Mouse (Mus musculus): ENCODE measurements at regions not wholly inside any gene's neighbourhood (a gene's known extent, or its start where the extent isn't known, plus 50 kb on each side); places are given as distances from the start of the nearest gene placed in this dataset.

DNA sequence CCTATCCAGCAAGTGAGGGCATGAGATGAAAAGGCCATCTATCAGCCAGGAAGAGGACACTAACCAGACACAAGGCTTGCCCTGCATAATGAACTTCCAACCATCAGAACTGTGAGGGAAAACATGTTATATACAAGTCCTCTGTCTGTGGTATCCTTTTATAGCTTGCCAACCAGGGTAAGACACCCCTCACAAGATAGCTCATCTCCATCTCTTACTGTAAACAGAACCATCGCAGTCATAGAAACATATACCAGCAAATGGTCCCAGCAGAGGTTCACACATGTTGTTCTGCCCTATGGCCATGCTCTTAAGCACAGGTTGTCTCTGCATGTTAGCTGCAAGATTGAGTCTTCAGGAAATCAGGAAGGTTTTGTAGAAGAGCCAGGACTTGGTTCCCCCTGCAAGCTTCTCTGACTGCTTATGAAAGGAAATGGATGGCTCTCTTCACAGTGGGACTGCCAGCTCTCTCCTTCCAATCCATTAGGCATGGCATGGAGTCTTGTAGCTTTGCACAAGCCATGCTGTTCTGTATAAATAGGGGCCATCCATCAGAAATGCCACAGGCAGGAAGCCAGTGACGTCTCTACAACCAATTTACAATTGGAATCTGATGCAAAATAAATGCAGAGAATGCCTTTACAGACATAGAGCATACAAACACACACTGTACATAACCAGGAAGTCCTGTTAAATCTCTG, 1514.0 kb upstream of the Lrrc6 start:
- ATAC-seq (ENCODE audit: low TSS enrichment), result no peak

DNA sequence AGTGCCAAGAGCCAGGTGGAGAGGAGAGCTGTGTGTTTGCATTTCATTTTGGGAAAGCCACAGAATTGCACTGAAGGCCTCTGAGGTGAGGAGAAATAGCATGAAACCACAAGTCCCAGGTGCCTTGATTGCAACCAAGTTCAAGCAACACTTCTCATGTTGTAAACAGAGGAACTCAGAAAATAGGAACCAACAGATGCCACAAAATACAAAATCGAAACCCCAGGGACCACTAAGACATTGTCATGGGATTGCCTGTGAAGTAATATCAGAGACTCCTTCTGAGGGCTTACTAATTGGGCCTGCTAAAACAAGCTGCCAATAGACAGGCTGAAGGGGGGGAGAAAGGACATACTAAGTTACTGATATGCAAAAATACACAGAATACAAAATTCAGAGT, 1510.5 kb upstream of the Lrrc6 start:
- no peak for ATAC-seq (ENCODE audit: low TSS enrichment)

DNA sequence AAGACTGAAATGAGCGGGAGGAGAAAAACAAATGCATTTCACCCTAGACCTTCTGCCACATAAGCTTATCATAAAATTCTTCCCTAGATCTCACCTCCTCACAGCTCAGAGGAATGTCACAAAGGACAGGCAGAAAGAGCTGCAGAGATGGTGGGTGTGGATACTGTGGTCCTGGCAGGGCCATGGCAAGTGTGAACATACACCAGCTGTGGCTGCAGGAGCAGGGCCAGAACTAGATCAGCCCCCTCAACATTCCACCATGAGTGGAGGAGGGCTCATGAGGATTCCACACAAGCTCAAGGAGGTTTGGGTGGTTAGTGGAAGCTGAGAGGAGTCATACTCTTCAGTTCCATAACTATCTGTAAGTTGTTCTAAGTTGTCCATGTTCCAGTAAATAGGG, 1509.5 kb upstream of the Lrrc6 start:
- peak; percentile 57 for ATAC-seq (ENCODE audit: low TSS enrichment)

DNA sequence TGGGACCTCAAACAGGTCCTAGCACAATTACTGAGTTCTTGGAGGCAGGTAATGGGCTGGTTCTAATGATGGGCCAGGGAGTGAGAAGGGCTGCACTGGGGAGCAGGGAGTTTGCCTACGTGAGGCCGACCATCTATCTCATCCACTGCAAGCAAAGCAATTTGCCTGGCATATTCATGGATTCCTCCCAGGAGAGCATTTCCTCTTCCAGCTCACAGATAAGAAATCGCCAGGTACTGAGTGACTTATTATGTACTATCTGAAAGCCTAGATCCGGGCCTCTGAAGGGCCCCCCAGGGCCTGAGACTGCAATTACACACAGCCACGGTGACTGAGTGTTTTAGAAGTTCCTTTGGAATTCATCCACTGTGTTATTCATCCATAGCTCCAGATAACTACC, 1504.1 kb upstream of the Lrrc6 start:
- no peak for ATAC-seq (ENCODE audit: low TSS enrichment)

DNA sequence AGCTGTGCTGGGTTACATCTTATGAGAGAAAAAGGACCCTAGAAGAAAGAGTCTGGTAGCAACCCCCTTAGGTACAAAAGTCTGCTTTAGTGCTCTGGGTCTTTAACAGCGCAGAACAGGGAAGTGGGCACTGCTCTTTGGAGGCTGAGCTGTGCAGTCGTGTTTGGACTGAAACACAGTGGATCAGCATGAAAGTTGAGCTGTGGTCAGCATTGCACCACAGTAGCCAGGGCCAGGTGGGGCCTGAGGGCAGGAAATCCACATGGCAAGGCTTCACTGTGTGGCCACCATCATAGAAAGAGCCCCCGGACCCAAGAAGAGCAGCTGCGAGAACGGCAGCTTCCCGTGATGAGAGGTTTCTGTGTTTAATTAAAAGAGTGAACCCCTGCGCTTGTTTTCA, 1495.8 kb upstream of the Lrrc6 start:
- ATAC-seq (ENCODE audit: low TSS enrichment), result no peak

DNA sequence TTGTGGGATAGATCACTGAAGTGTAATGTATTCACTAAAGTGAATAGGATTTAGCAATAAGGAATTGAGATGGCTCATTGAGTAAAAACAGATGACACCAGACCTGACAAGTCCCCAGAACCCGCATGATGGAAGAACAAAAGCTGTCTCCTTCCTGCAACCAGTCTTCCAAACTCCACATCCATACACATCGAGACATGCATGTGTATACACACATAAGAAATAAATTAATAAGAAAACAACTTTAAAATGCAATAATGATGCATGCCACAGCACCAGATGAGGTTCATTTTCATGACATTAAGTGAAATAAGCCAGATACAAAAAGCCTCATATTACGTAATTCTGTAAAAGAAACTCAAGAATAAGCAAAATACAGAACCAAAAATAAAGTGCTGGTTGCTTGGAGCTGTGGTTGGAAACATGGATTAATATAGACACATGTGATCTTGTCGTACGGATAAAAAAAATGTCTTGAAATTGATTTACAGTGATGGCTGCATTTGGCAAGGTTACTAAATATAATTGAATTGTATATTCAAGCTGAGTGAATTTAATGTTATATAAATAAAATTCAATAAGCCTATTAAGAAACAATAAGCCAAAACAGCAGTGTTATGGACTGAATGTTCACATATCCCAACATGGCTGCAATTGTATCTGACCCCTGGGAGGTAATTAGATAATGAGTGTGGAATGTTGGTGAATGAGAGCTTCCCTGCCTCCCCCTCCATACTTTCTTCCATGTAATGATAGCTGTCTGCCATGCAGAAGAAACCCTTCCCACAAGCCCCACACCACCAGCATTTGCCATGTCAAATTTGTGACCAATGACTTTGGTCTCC, 1488.9 kb upstream of the Lrrc6 start:
- ATAC-seq (ENCODE audit: low TSS enrichment), result no peak

DNA sequence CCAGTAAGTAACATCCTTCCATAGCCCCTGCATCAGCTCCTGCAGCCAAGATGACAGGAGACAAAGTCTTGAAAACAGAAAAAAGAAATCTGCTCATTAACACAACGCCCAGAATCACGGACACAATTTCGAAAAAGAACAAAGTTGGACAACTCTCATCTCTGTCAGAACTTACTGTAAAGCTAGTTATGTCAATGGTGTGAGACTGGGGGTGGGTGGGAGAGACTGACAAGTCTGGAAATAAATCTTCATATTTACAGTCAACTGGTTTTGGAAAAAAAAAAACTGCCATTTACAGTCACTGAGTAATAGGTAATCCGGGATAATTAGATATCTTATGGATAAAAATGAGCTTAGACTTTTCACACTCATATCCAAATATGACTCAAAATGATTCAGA, 1487.2 kb upstream of the Lrrc6 start:
- ATAC-seq (ENCODE audit: low TSS enrichment), result peak; percentile 50

DNA sequence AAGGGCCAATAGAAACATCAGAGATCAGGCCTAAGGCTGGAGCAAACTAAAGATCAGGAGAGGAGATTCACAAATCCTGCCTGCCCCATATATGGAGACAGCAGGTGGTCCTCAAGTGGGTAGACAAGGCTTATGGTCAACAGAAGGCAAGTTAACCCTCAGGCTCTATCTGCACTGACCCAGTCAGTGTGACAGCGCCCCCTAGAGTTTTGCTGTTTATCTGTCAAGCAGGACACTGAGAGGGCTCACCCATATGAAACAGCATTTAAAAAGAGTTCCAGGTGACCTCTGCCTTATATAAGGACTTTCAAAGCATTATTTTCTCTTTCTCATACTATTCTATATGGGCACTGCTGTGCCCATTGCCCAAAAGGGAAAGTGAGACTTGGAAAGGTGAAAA, 1482.5 kb upstream of the Lrrc6 start:
- no peak for ATAC-seq (ENCODE audit: low TSS enrichment)

DNA sequence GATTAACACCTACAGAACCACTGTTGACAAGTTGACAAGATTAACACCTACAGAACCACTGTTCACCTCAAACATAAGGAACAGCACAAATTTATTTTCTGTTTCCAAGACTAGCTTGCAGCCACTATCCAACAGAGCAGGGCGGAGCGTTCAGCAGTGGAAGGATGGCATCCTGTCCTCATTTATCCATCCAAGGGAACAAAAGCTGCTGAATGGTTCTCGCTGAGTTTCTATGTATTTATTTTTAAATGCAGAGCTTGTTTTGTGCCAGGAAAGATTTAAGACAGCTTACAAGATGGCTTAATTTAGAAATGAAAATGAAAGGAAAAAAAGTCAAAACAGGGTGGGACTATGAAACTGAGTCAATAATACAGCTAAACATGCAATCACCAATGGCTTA, 1481.2 kb upstream of the Lrrc6 start:
- ATAC-seq (ENCODE audit: low TSS enrichment), result peak; percentile 87

DNA sequence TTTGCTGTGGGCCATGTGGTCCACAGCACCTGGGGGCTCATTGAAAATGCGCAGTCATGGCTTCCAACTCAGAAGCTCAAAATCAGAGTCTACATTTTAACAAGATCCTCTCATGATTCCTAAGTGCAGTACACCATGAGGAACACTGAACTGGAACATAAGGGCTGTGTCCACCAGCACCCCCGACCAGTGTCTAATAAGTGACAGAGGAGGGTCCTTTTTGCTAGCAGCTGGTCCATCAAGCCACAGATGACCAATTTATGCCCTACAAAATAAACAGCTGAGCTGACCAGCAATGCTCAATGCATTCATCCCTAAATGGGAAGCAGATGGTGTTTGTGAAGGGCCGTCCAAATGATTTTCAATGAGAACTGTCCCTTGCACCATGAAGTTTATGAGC, 1478.7 kb upstream of the Lrrc6 start:
- ATAC-seq (ENCODE audit: low TSS enrichment), result no peak

DNA sequence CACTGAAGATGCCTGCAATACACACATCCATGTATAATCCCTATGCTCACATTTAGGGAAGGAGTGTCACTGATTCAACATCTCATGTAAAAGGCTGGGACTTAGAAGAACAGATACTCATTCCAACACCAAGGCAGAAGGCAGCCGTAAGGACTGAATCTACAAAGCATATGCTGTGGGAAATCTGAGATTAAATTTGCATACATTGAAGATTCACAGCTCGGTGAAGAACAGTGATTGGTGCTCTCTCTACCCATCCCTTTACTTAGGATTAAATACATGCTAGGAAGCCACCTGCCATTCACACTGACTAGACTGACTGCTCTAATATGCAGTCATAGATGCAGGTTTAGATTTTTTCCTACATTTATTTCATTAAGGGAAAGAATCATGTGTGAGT, 1476.5 kb upstream of the Lrrc6 start:
- ATAC-seq (ENCODE audit: low TSS enrichment), result peak; percentile 66

DNA sequence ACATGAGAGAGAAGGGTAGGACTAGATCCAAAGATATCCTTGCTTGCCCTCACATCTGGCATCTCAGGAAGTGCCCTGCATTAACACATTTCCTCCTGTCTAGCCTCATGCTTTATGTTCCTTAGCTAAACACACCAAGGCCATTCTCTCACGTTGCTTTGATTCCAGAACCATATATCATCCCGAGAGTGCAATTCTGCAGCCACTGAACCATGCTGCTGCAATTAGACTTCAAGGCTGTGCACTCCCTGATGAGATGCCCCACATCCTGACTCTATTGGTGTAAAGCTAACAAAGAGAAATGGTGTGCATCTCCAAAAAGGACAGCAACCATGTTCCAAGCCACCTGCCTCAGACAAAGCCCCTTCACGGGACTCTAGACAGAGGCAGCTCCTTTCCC, 1471.3 kb upstream of the Lrrc6 start:
- ATAC-seq (ENCODE audit: low TSS enrichment), result no peak

DNA sequence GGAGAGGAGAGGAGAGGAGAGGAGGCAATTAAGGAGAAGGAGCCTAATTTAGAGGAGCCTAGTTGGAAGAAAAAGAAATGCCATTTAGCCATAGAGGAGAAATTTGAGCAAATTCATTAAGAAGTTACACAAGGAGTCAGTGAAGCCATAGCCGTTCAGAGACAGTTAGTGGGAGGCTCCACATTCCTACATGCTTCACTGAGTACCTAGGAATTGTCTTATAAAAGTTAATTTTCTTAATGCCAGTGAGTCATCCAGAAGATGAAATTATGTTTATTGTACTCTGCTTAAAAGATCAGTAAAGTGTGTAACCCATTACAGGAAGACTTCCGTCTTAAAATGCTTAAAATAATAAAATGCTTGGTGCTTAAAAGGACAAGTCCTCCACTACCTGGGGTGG, 1453.5 kb upstream of the Lrrc6 start:
- ATAC-seq (ENCODE audit: low TSS enrichment), result no peak

DNA sequence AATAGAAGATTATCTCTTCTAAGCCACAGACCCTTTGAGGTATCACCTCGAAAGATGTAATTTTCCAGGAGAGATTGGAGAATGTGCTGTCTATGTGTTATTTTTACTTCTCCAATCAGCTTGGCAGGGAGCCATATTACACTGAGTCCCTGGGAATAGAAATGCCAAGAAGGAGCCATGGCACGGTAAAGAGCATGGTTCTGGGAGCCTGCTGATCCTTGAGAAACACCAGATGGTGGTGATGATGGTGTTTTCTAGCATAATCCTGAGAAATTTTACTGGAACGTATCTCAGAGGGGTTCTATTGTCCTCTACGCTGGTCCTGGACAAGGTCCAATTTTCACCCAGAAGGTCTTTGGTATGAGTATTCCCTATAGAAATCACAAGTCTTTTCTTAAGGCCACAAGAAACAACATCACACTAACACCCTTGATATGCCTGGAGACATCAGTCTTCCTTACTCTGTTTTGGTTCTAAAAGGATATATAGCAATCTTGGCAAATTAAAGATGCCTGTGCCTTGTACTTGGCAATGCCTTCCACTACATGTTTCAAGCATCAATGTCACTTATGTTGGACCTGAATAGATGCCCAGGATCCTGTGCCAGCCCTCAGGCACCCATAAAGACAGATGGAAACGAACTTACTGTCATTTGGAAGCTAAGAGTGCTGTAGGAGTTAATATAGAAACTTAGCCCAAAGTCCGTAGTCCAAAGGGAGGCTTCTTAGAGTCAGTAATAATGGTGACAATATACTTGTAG, 1449.8 kb upstream of the Lrrc6 start:
- peak; percentile 73 for ATAC-seq (ENCODE audit: low TSS enrichment)

DNA sequence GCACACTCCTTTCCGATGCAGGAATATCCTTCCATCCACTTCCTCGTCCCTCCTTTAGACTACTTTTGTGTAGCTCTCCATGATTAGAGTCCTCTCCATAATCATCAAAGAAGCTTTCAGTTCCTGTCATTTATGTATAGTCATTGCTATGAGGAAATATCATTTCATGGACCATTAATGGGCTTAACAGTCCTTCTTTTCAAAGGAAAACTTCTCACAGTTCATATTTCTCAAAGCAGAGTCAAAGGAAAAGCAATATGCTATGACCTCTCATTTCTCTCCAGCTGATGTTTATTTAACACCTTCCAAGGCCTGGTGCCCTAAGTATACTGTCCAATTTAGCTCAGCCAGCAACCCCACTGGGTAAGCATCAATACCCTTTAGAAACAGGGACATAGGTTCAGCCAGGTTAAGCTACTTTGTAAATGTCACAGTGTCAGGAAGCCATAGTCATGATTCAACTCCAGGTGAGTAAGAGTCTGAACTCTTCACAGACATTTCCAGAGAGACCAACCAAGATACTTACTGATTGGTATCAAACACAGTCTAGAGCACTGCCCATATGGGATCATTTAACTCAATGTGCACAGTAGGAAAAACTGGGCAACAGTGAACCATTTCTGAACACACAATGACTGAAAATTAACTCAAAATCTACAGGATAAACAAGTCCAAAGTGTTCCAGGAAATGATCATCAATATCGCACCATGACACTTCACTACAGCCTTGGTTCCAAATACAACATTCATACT, 1443.8 kb upstream of the Lrrc6 start:
- no peak for ATAC-seq (ENCODE audit: low TSS enrichment)

DNA sequence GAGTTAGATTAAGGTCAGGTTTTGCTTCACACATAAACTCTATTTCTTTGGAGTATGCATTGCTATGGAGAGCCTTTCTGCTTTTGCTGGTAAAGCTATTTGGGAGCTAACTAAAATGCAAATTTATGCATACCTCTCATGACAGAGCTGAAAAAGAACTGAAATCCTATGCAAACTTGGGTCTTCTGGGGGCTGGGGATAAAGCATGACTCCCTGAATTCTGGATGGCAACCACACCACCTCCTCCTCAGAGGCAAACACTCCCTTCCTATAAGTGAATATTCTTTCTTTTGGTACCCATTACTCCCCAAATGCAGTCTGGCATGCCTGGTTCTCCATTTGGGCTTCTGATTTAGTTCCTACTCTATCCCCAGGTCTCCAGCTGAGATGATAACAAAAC, 1442.3 kb upstream of the Lrrc6 start:
- ATAC-seq (ENCODE audit: low TSS enrichment), result peak; percentile 98

DNA sequence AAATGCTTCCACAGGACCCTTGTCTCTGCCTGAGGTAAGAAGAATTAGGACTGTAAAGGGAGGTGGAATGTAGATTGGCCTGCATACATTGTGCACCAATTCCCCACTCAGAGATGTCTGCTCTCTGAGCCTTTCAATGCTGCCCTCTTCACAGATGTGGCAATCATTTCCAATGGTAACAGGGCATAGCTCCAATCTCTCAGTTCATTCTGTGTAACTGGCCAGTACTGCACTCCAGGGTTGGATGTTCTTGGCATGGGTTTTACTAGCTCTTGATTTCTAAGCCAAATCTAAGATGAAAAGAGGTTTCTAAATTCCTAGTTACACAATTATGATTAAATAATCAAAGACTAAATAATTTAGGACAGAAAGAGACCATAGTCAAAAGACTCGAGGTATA, 1439.8 kb upstream of the Lrrc6 start:
- ATAC-seq (ENCODE audit: low TSS enrichment), result no peak

DNA sequence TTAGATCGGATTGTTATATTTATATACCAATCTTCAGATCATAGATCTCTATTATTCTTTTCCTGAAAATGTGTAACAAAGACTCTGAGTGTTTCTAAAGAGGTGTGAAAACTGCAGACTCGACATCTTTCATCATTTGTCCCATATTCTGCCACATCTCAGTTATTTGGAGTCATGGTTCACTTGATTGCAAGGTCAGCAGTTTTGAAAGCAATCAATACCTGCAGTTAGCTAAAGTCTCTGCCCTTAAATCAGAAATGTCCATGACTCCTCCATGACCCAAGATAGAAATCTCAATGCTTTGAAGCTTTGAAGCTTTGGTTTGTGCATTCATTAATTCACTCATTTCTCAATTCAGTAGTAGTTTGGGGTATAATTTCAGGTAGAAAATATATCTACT, 1424.2 kb upstream of the Lrrc6 start:
- ATAC-seq (ENCODE audit: low TSS enrichment), result no peak

DNA sequence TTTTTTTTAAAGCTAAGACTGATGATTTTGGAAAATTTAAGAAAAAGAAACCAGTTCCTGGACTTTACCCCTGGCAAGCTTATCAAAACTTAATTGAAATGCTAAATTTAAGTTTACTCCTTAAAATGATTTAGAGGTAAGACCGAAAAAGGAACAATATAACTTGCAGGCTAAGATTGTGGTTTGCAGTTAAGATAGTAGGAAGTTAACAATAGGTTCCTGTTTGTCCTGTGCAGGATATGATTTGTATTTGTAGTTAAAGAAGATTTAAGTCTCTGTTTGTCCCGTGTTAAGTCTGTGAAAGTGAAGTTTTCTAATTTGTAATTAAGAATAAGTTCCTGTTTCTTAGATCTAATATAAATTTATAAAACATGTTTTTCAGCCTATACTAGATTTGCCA, 1406.3 kb upstream of the Lrrc6 start:
- ATAC-seq (ENCODE audit: low TSS enrichment), result no peak

DNA sequence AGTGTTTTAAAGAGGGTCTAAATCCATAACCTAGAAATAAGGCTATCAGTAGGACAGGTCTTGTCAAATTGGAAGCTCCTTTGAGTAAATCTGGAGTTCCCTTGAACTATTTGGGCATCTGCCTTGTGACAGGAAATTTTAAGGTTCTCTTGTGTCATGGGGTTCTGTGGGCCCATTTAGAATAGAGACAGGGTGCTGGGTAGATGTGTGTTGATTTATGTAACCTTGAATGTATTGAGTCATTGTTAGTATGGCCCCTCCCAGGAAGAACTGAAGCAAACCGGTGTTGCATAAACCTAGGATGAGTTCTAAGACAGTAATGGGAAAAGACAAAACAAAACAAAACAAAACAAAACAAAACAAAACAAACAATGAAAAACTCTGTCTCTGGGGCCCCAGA, 1404.6 kb upstream of the Lrrc6 start:
- ATAC-seq (ENCODE audit: low TSS enrichment), result no peak

DNA sequence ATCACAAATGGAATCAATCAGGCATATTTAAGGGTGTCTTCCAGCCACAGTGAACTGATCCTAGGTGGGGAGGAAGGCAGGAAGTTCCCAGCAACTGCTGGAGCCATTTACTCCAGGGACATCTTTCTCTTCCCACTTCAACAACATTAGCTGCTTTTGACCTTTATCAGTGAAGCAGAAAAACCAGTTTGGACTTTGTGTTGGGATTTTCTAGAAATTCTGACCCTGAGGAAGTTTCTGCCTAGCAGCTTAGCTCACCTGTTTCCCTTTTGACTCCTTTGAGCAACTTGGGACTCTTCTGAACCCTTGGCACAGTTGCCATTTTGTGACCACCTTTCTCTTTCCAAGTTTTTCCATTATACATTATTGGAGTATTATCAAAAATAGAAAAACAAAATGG, 1403.9 kb upstream of the Lrrc6 start:
- ATAC-seq (ENCODE audit: low TSS enrichment), result no peak

DNA sequence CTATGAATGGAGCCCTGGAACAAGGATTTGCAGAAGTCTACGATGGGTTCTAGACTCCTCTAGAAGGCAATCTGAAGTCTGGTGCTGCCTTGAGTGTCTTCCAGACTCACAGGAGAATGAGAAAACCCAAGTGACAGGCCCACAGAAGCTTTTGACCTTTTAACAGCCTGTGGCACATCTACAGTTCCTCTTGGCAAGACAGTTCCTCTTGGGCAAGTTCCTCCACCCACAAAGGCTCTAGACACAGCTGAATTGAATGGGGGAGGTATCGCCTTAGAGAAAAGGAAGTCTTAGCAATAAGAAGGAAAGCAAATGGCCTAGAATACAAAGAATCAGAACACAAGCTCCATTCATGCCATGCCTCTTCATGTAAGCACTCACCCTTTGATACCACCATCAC, 1402.3 kb upstream of the Lrrc6 start:
- no peak for ATAC-seq (ENCODE audit: low TSS enrichment)
